Mouse (Mus musculus): ENCODE results near the gene Ephb6. TPM values are rescaled to one million over a fixed set of nuclear protein-coding genes. Genes with fewer than 3 reads are reported as not detected.

Ephb6 gene
- total RNA-seq, 2 experiments from 2014 or later, result not detected

Other genes starting within 250 kb of the Ephb6 start
- not detected in 2 replicates for gene Prss3, start 227.8 kb upstream of the Ephb6 start, total RNA-seq (2015; ENCODE audit: low replicate concordance)
- not detected in 2 replicates for gene Prss3, start 227.8 kb upstream of the Ephb6 start, total RNA-seq (2017; ENCODE audit: low replicate concordance)
- gene Gm5771, start 213.1 kb upstream of the Ephb6 start, total RNA-seq (2015; ENCODE audit: low replicate concordance), result not detected in 2 replicates
- not detected in 2 replicates for gene Gm5771, start 213.1 kb upstream of the Ephb6 start, total RNA-seq (2017; ENCODE audit: low replicate concordance)
- gene Gm10334, start 159.3 kb upstream of the Ephb6 start, total RNA-seq (2015; ENCODE audit: low replicate concordance), result not detected in 2 replicates
- not detected in 2 replicates for gene Gm10334, start 159.3 kb upstream of the Ephb6 start, total RNA-seq (2017; ENCODE audit: low replicate concordance)
- gene Prss1, start 146.6 kb upstream of the Ephb6 start, total RNA-seq (2015; ENCODE audit: low replicate concordance), result not detected in 2 replicates
- gene Prss1, start 146.6 kb upstream of the Ephb6 start, total RNA-seq (2017; ENCODE audit: low replicate concordance), result not detected in 2 replicates
- not detected in 2 replicates for gene Prss2, start 83.7 kb upstream of the Ephb6 start, total RNA-seq (2015; ENCODE audit: low replicate concordance)
- not detected in 2 replicates for gene Prss2, start 83.7 kb upstream of the Ephb6 start, total RNA-seq (2017; ENCODE audit: low replicate concordance)
- not detected in 2 replicates for gene Trpv6, start 30.9 kb downstream of the Ephb6 start, total RNA-seq (2015; ENCODE audit: low replicate concordance)
- not detected in 2 replicates for gene Trpv6, start 30.9 kb downstream of the Ephb6 start, total RNA-seq (2017; ENCODE audit: low replicate concordance)
- gene Trpv5, start 75.3 kb downstream of the Ephb6 start, total RNA-seq (2015; ENCODE audit: low replicate concordance), result 1.1 and 4.2 TPM in 2 replicates
- gene Trpv5, start 75.3 kb downstream of the Ephb6 start, total RNA-seq (2017; ENCODE audit: low replicate concordance), result 1.9 and 2.6 TPM in 2 replicates
- not detected in 2 replicates for gene Llcfc1, start 78.9 kb downstream of the Ephb6 start, total RNA-seq (2015; ENCODE audit: low replicate concordance)
- not detected in 2 replicates for gene Llcfc1, start 78.9 kb downstream of the Ephb6 start, total RNA-seq (2017; ENCODE audit: low replicate concordance)
- gene Kel, start 98.9 kb downstream of the Ephb6 start, total RNA-seq (2015; ENCODE audit: low replicate concordance), result 2,964 and 2,966 TPM in 2 replicates
- 871 and 1,033 TPM in 2 replicates for gene Kel, start 98.9 kb downstream of the Ephb6 start, total RNA-seq (2017; ENCODE audit: low replicate concordance)
- not detected in 2 replicates for gene Olfr459, start 169.7 kb downstream of the Ephb6 start, total RNA-seq (2015; ENCODE audit: low replicate concordance)
- not detected in 2 replicates for gene Olfr459, start 169.7 kb downstream of the Ephb6 start, total RNA-seq (2017; ENCODE audit: low replicate concordance)
- gene Pip, start 242.1 kb downstream of the Ephb6 start, total RNA-seq (2015; ENCODE audit: low replicate concordance), result not detected in 2 replicates
- gene Pip, start 242.1 kb downstream of the Ephb6 start, total RNA-seq (2017; ENCODE audit: low replicate concordance), result not detected in 2 replicates
- not detected in 2 replicates for gene Sval2, start 247.5 kb downstream of the Ephb6 start, total RNA-seq (2015; ENCODE audit: low replicate concordance)
- gene Sval2, start 247.5 kb downstream of the Ephb6 start, total RNA-seq (2017; ENCODE audit: low replicate concordance), result not detected in 2 replicates

Data from erythroid progenitor cell, adult 5-6 weeks (primary cell).